Mouse (Mus musculus) kidney, postnatal 36 days (tissue): Measurements from ENCODE around the gene Mysm1.

Experiments
- DNase-seq, 2 experiments: peaks; one replicate each; pipeline ENCODE4 v3.0.0; 2021 to 2022; ENCODE audit warnings: mixed read lengths in 2 of 2

Mysm1 gene

GRCm38 (mm10) chr4:94978590-94979499, at the start of gene Mysm1:
Mysm1 (minus strand) TSS chr4:94979100.
- peak; percentile 92 to 96 for DNase-seq

GRCm38 (mm10) chr4:95025847-95026600, 47.1 kb upstream of the Mysm1 start:
- no peak for DNase-seq

GRCm38 (mm10) chr4:95023350-95023953, 44.6 kb upstream of the Mysm1 start:
- no peak for DNase-seq

- no peak for DNase-seq
These were observed 43.0 kb upstream of the Mysm1 start for GRCm38 (mm10) chr4:95021649-95022637.

GRCm38 (mm10) chr4:95020201-95020600, 41.3 kb upstream of the Mysm1 start:
- no peak for DNase-seq

- no peak for DNase-seq
These were observed 39.3 kb upstream of the Mysm1 start for GRCm38 (mm10) chr4:95018221-95018620.

- no peak for DNase-seq
These were observed 33.8 kb upstream of the Mysm1 start for GRCm38 (mm10) chr4:95012706-95013105.

- peak in 1 of 2 experiments; percentile 7 for DNase-seq
These were observed 33.4 kb upstream of the Mysm1 start for GRCm38 (mm10) chr4:95012256-95012655.

GRCm38 (mm10) chr4:95008175-95009057, 29.5 kb upstream of the Mysm1 start:
- peak; percentile 56 to 85 for DNase-seq

GRCm38 (mm10) chr4:95007759-95008158, 28.9 kb upstream of the Mysm1 start:
- DNase-seq: no peak

GRCm38 (mm10) chr4:95005251-95005830, 26.4 kb upstream of the Mysm1 start:
- DNase-seq: no peak

- no peak for DNase-seq
These were observed 22.3 kb upstream of the Mysm1 start for GRCm38 (mm10) chr4:95001043-95001775.

GRCm38 (mm10) chr4:95000147-95000546, 21.2 kb upstream of the Mysm1 start:
- no peak for DNase-seq

GRCm38 (mm10) chr4:94999249-94999648, 20.3 kb upstream of the Mysm1 start:
- DNase-seq: peak in 1 of 2 experiments; percentile 57

- no peak for DNase-seq
These were observed 17.0 kb upstream of the Mysm1 start for GRCm38 (mm10) chr4:94995862-94996261.

- DNase-seq: no peak
These were observed 11.3 kb upstream of the Mysm1 start for GRCm38 (mm10) chr4:94990204-94990603.

GRCm38 (mm10) chr4:94987725-94988124, 8.8 kb upstream of the Mysm1 start:
- DNase-seq: no peak

GRCm38 (mm10) chr4:94979500-94979915, 608 bp upstream of the Mysm1 start:
- DNase-seq: no peak

GRCm38 (mm10) chr4:94973321-94973720, 5.6 kb downstream of the Mysm1 start:
- no peak for DNase-seq

- DNase-seq: no peak
These were observed 26.1 kb downstream of the Mysm1 start for GRCm38 (mm10) chr4:94952773-94953172.
